Mouse (Mus musculus) CH12F3 (cell line): ENCODE data around the gene Maml3.

ENCODE experiments used
- in situ Hi-C: fragments of 300-500 bp; cut with MboI; formaldehyde crosslinking; loops from 2 replicates; pipeline ENCODE4 v1.14.3; 2020; ENCODE audit warnings: low sequenced_read_pairs

Maml3 gene

DNA sequence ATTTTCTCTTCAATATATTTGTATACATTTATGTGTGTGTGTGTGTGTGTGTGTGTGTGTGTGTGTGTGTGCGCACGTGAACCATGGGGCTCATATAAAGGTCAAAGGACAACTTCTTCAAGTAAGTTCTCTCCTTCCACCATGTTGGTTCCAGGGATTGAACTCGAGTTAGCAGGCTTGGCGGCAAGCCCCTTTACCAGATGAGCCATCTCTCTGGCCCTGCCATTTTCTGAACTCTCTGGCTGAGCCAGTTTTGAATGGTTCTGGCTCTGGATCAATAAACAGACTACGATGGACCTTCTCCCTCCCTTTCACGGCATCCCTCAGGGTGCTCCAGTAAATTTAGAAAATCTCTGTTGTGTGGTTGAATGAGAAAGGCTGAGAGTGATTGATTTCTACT, 418.1 kb downstream of the Maml3 start:
- in situ Hi-C loops: no loop called here

DNA sequence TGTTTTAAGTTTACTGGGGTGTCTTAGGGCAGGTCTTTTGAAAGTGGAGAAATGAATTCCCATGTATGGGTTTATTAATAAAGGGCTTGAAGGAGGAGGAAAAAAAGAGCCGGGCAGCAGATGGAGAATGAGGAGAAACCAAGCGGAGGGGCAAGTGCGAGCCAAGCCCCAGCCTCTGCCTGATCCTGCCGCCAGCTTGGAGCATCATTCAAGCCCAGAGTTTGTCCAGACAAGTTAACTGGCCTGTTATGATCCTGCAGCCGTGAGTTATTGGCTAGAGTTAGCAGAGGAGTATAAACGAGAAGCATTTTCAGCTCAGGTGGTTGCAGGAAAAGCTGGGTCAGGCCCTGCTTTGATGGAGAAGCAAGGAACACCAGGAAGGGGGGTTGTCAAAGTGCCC, 418.6 kb downstream of the Maml3 start:
- in situ Hi-C loops: no loop called here

DNA sequence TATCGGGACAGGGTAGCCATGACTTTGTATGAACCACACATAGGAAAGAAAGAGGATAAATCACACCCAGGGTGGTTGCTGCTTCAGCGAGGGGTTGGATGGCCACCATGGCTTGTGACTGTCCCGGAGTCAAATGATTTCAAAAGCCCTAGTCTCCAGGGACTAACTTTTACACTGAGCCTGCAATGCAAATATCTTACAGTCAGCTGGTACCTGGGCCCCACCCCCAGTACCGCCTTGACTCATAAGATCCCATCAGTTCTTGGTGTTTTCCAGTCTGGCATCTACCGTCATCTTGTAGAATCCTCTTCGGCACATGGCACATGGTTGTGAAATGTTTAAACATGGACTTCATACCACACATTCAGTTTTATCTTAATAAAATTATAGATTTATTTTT, 419.3 kb downstream of the Maml3 start:
- in situ Hi-C loops: no loop called here

DNA sequence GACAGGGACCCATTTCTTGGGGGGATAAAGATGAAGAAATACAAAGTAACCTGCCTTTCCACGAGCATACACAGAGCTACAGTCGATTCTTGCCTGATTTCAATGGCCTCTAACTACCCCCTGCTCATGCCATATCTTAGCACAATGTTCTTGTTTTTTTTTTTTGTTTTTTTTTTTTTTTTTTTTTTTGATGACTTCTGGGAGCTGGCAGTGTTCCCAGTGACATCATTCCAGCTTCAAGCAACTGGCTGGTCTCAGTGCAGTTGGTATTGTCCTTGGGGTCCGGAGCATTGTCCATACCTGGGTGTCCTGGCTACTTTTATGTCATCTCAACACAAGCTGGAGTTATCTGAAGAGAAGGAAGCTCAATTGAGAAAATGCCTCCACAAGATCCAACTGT, 429.9 kb downstream of the Maml3 start:
- in situ Hi-C loops: loop anchor here (10.0 kb wide), 1 partner anchor 190 kb away; the partner anchor contains the start of gene Rab33b

DNA sequence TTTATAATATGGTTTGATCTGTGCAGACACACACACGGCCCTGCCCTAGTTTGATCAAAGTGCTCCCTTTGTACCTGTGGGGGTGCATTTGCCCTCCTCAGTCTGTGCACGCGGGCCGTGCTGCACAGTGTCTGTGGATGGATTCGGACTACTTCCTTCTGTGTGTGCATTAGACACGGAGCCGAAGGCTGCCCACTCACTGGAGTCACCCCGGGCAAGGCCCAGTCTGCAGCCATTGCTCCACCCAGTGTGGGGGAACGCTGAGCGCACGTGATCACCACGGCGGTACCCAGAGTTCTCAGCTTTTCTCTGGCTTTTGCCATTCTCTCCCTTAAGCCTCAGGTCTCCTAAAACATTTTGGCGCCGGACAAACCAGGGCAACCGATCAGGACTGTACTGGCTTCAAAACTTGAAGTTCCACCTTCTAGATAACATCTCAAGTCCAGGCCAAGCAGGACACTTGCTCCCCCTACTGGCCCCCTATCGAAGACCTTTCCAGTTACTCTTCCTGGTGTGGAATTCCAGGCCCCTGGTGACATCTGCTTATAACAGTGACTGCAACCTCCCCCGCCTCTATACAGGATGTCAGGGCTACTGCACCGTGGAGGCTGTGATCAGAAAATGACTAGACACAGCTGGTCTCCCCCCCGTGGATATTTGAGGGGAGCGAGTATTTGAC, 431.3 kb downstream of the Maml3 start:
- in situ Hi-C loops: loop anchor here (10.0 kb wide), 1 partner anchor 189 kb away; the partner anchor contains the start of gene Rab33b

DNA sequence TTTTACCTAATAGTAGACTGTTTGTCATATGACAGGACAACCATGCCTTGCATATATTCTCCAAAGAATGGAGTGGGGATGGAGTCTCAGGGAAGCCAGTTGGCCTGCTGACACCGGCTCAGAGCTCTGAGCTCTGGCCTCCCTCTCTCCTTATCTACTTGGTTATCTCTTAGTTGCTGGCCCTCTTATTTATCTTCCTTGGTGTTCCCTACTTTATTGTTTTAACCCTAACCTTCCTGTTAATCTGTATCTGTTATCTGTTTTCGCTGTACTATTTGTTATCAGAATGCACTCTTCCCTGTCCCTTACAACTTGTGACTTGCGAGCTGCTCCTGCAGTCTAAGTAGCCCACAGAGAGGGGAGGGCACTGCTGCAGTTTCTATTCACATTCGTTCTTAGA, 432.2 kb downstream of the Maml3 start:
- in situ Hi-C loops: loop anchor here (10.0 kb wide), 1 partner anchor 188 kb away; the partner anchor contains the start of gene Rab33b

DNA sequence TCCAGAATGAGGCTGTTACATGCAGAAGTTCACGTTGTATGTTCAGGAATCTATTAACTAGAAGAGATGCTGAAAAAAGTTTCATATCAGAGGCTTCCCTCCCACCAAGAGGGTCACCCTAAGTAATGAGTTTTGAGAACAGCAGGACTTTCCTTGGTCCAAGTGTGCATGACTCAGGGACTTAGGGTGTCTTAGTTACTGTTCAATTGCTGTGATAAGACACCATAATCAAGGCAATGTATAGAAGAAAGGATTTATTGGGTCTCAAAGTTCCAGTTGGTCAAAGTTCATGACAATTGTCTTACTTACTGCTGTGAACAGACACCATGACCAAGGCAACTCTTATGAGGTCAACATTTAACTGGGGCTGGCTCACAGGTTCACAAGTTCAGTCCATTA, 433.8 kb downstream of the Maml3 start:
- in situ Hi-C loops: loop anchor here (10.0 kb wide), 1 partner anchor 186 kb away; the partner anchor contains the start of gene Rab33b

DNA sequence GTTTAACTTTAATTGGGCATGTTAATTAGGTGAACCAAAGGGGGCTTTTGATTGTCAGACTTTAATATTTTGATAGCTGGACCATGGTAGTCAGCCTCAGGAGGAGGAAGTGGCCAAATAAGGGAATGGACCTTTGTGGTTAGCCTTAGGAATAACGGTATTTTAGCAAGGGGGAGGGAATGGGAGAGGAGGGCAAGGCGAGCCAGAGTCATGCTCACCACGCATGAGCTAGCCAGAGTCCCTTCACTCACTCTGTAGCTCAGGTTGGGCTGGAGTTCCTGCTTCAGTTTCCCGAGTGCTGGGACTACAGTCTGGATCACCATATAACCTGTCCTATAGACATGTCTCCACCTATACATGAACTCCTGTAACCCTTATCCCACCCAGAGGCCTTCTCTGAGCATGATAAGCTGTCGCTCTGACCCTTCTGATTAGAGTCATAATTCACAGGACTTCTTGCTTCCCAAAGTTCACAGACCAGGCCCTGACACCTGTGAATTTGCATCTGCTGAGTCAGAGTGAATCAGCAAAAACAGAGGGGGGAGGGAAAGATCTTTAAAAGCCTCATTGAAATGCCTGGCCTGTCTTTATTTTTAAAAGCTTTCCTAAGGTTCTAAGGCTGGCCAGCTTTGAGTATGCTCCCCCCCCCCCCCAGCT, 434.3 kb downstream of the Maml3 start:
- in situ Hi-C loops: loop anchor here (10.0 kb wide), 1 partner anchor 186 kb away; the partner anchor contains the start of gene Rab33b

DNA sequence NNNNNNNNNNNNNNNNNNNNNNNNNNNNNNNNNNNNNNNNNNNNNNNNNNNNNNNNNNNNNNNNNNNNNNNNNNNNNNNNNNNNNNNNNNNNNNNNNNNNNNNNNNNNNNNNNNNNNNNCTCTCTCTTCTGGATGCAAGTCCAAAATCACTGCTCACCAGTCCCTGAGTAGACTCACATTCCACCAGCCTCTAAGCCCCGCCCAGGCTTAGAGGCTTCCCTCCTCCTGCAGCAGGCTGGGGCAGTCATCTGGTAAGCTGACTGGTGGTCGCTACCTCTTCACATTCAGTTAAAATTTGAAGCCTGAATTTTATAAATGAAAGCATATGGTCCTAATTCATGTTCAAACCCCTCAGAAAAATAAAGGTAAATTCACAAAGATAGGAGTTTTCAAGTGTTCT, 436.3 kb downstream of the Maml3 start:
- in situ Hi-C loops: no loop called here

DNA sequence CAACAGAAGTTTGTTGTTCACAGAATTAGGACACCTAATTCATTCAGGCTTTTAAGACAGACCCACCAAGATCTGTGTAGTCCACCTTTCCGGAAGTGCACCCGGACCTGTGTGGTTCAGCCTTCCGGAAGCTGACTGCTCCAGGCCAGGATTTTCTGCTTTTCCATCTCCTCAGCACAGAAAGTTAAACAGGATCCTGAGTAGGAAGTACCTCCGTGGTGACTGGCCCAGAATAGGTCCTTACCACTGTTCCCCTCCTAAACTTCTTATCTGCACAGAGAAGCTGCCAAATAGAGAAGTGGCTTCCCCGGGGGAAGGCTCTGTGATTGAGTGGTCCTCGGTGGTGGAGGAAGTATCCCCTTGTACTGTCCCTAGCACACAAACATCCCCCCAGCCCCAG, 442.3 kb downstream of the Maml3 start:
- in situ Hi-C loops: no loop called here

DNA sequence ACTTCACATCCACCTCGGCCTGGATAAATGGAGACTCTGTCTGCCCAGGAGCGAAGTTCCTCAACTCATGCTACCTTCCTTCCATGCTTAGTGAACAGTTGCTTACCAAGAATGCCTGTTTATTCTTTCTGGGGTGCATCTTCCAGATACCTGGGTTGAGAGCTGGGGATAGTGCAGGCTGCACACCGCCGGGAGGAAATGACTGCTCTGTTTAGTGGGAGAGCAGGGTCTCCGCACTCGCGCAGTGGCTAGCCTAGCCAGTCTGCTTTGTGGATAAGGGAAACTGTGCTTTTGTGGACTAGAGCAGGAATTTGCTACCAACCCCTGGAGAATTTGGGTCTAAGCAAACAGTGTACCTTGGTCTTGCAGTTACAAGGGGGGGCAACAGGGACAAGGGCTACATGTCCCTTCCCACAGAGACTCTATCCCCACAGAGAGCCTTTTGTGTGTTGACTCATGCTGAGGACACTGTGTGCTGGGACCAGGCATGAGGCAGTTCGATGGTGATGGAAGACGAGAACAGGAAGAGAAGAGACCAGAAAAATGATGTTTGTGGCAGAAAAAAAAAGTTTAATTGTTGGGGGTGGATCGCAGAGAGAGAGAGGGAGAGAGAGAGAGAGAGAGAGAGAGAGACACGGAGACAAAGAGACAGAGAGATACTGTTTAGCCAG, 442.9 kb downstream of the Maml3 start:
- in situ Hi-C loops: no loop called here

DNA sequence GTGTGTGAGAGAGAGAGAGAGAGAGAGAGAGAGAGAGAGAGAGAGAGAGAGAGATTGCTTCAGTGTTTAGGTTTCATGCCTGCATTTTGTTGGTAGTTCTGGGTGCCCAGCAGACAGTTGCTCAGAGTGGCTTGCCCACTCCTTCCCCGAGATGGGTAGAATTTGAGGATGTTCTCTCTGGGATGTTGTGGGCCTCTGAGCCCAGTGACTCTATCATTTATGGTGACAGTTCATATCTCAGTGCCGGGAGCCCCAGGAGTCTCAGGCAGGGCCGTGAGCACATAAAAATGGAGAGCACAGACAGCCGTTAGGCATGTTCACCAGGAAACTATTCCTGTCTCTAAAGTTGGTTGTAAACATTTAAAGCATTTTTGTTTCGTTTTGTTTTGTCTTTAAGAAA, 443.5 kb downstream of the Maml3 start:
- in situ Hi-C loops: no loop called here

DNA sequence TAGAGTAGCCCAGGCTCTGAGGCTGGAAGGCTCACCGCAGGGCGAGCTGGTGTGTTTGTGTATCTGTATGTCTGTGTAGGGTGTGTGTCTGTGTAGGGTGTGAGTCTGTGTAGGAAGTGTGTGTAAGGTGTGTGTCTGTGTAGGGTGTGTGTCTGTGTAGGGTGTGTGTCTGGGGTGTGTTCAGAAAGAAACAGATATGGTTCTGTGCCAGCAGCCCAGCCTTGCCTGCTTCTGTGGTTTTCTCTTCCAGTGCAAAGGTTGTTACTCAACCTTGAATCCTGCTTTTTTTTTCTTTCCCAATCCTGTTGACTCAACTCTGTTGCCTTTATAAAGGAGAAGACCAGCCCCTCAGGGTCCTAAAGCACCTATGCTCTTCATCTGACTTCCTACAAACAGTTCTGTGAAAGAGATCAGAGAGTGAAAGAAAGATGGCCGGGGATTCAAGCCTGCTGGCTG, 444.0 kb downstream of the Maml3 start:
- in situ Hi-C loops: no loop called here

DNA sequence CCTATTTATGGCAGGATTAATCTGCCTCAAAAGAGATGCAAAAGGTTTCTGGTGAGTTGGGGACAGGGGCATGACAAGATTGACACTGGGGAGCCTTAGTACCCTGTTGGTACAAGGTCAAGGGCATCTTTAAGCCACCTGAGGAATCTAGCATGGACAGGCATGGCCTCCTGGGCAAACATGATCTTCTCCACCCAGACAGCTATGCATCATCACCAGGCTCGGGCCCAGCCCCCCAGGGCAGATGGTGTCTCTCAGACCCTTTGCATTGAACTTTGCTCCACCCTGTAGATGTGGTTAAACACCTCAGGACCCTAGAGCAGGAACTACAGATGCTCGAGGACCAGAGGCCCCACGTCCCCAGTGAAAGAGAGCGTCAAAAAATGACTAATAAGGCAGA, 444.8 kb downstream of the Maml3 start, which contains the start of gene Mgst2:
Mgst2 (plus strand) TSS at position 301 of the 400 bp plus-strand sequence.
- in situ Hi-C loops: no loop called here

DNA sequence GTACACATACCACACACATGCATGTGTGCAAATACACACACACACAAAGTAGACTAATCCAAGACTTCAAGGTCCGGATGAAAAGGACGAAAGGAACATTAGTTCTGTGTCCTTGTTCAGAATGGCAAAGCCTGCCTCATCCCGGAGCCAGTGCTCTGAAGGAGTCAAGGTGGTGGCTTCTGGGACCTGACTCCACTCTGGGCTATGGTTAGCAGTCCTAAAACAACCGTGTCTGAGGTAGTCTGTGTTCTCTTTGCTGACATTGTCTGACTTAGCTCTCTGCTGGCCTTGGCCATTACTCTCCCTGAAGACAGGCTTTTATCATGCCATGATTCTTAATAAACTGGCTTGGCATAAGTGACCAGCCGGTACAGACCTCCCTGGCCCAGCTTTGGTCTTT, 445.5 kb downstream of the Maml3 start:
- in situ Hi-C loops: no loop called here

DNA sequence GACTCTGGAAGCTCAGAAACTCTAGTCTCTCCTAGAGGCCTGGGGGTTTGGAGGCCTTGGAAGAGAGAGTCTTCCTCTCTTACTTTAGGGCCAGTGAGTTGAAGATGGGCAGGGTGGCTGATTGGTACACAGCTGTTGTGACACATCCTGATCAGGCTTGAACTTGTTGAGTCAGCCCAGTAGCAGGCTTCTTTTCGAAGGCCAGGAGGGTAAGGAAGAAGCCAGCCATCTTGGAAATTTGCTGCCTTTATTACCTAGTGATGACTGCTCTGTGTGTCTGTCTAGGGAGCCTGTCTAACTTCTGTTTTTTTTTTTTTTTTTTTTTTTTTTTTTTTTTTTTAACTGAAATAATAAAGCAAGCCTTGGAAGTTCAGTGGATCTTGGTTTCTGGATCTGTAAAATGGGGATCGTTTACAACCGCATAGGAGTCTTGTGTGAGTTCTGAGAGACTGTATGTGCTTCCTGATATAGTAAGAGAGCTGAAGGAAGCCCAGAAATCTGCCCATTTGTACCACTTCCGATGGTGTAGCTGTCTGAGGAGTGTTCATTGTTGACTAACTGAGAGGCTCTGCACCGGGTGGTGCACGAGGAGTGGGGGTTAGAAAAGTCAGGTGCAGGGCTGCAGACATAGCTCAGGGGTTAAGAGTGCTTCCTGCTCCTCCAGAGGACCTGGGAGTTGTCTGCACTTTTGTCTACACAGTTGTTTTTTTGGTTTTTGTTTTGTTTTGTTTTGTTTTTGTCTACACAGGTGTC, 450.4 kb downstream of the Maml3 start:
- in situ Hi-C loops: no loop called here

DNA sequence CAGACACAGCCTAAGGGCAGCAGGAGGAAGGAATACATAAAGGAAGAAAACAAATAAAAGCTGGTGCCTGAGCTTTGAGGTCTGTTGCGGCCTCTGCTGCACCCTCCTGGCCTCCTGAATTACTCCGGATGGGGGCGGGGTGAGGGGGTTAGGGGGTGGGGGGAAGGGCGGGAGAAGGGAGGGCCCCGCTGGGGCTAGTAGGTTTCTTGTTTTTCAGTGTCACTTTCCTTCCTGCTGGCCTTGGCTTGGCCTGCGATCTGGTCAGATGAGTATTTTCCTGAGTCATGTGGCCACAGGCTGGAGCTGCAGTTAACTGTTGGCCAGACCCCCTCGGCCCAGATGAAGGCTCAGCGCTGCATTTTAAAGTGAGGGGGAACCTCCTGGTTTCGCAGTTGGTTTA, 452.2 kb downstream of the Maml3 start:
- in situ Hi-C loops: no loop called here

DNA sequence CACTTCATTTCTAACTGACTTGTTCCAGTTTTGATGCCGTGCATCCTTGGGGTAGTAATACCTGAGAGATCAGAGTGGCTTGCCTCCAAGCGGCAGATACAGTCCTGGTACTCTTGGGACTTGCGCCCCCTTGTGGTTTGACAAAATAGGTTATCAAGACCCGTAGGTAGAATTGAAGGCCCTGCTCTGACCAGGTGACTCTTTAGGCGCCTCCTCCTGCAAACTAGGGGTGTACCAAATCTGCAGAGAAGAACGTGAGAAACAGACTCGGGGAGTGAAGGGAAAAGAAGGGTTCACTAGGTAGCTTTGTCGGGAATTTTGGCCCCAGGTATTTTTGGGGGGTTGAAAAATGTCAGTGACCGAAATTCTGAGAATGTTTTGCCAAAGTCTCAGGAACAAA, 452.6 kb downstream of the Maml3 start:
- in situ Hi-C loops: no loop called here

DNA sequence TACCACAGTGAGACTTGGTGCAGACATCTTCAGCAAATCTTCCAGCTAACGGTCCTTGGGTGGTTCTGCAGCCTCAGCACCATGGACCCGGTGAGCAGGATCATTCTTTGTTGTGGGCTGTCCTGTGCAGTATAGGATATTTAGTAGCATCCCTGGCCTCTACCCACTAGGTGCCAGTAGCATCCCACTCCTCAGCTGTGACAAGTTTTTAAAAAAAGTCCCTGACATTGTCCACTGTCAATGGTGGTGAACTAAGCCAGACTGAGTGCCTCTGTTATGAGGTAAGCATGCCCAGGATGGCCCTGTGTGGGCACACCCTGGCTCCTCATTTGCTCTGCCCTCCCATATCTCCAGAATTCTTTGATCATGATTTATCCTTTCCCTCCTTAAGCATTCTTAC, 453.7 kb downstream of the Maml3 start:
- in situ Hi-C loops: no loop called here

DNA sequence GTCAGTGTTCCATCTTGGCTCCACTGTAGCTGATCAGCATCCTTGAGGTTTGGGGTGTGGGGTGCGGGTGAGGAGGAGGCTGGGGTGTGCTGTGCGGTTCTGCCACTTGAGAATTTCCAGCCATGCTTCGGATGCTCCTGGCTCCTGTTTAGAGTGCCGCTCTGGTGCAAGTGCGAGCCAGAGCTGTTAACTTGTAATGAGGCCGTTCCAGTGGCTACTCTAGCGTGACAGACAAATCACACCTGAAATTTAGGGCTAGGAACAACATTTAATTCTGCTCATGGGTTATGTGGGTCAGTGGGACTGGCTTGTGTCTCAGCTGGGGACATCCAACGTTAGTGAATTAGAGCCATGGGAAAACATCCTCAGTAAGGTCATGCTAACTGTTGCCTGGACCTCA, 454.9 kb downstream of the Maml3 start:
- in situ Hi-C loops: loop anchor here (10.0 kb wide), 1 partner anchor 65 kb away; no protein-coding TSS in a partner anchor

DNA sequence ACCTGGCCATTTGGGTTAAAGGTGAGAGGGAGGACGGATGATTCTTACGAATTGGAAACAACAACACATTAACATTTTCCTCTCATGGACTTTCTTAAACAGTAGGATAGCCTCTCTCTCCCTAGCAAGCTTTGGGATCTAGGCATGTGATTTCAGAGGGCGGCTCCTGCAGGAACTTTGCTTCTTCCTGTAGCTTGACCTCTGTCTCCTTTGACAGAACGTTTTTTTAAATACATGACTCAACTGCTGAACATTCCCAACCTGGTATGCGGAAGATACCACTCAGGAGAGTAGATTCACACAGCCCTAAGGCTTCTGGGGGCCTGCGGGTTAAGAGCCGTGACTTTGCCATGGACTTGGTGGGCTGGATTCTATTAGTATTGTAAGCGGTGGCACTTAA, 455.4 kb downstream of the Maml3 start:
- in situ Hi-C loops: loop anchor here (10.0 kb wide), 1 partner anchor 65 kb away; no protein-coding TSS in a partner anchor
